Mouse (Mus musculus): ENCODE measurements around the gene Plekhh2. TPM values are rescaled to one million over a fixed set of nuclear protein-coding genes. Genes with fewer than 3 reads are reported as not detected.

Plekhh2 gene
- total RNA-seq, 1 experiment from 2014 or later: not detected

DNA sequence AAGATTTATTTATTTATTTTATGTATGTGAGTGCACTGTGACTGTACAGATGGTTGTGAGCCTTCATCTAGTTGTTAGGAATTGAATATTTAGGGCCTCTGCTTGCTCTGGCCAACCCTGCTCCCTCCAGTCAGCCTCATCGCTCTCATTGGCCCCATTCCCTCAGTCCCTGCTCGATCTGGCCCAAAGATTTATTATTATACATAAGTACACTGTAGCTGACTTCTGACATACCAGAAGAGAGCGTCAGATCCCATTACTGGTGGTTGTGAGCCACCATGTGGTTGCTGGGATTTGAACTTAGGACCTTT, 145.7 kb downstream of the Plekhh2 start:
- ATAC-seq (ENCODE audit: extremely low read depth, insufficient number of reproducible peaks, low FRiP score, poor library complexity, severe bottlenecking): no peak

DNA sequence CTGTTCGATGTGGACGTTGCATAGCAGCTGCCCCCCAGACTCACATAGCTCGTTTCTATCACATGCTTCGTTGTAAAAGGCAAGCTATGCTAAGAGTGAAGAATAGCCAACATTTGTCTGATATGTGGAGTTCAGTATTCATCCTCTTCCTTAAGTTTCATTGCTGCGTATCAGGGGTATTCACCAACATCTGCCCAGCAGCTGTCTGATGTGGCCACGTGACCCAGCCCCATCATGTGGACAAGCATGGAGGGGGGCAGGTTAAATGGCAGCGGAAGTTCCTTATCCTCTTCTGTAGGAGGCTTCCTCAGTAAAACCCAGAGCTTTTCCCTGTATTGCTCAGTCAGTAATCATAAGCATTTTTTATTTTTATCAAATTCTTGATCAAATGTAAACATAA, 146.1 kb downstream of the Plekhh2 start:
- ATAC-seq (ENCODE audit: extremely low read depth, insufficient number of reproducible peaks, low FRiP score, poor library complexity, severe bottlenecking): no peak

DNA sequence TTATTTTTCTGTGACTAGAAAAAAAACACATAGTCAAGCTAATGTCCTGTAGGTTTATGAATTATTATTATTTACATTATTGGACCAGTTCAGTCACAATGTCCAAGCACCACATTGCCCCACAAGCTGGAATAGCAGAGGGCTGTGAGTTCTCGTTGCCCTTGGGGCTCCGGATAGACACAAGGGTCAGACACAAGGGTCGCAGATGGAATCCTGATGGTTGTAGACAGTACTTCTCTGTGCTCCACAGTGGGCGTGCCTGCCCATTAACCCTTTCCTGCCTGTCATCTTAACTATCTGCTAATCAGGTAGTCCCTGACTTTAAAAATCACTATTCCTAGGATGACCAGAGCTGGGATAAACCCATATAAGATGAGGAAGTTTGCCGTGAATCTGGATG, 146.5 kb downstream of the Plekhh2 start:
- no peak for ATAC-seq (ENCODE audit: extremely low read depth, insufficient number of reproducible peaks, low FRiP score, poor library complexity, severe bottlenecking)

DNA sequence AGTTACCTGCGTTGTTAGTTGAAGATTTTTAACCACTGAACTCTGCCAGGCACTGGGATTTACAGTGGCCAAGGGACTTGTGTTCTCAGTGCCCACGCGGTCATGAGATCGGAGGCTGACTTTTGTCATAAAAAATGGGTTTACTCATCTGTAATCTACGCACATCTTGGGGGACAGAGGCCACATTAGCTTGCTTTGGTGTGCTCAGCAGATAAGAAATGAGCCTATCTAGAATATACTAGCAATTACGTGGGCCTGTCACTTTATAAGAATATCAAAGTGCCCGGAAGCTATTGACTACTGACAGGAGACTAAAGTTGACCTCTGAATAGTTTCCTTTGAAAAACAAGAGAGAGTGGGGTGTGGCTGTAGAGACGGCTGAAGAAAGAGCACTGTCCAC, 147.3 kb downstream of the Plekhh2 start:
- no peak for ATAC-seq (ENCODE audit: extremely low read depth, insufficient number of reproducible peaks, low FRiP score, poor library complexity, severe bottlenecking)

DNA sequence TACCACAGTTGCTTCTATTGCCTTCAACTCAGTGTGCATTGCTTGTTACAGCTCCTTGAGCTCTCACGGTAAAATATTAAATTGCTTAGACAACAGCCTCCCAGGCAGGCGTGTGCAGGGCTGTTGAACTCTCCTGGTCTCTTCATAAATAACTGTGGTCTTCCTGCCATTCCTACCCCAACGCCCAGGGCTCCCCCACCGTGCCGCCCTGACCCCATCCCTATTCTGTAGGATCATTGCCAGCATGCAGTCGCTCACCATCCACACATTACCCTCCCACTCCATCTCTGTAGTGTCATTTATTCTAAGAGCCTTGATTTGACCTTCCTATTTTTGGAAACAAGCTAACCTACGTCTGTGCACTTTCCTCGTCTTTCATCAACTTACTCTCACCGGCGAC, 153.4 kb downstream of the Plekhh2 start:
- no peak for ATAC-seq (ENCODE audit: extremely low read depth, insufficient number of reproducible peaks, low FRiP score, poor library complexity, severe bottlenecking)

DNA sequence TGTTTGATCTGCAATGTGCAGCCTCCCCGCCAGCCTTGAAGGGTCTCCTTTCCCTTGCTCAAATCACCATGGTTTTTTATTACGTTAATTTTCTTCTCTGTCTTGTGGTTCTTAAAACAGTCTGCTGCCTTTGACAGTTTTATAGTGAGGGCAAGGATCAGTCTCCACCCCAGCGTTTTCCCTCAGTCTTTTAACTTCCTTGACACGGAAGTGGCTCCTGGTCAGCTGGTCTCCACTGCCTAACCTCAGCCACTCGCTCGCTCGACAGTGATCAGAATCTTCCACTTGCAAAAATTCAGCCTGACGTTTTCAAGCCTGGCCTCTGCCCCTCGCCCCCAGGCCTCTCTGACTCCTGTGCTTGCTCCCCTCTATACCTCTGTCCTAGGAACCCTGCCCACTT, 154.0 kb downstream of the Plekhh2 start:
- ATAC-seq (ENCODE audit: extremely low read depth, insufficient number of reproducible peaks, low FRiP score, poor library complexity, severe bottlenecking): no peak

DNA sequence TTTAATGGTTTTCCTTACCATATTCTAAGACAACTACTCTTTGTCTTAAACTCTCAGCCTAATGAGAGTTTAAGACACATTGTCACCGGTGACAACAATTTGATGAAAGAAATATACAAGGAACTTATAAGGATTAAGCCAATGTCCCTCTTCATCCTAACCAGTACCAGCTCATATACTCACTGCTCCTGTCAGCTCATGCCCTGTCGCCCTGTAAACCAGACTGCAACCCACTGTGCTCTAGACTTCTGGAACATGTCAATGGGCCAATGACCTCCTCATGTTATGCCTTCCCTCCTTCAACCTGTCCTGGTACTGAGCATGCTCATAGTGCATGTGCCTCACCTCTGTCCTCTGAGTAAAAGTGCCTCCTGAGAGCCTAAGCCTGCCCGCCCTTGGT, 156.2 kb downstream of the Plekhh2 start:
- ATAC-seq (ENCODE audit: extremely low read depth, insufficient number of reproducible peaks, low FRiP score, poor library complexity, severe bottlenecking): no peak

Other genes with a start within 250 kb of the Plekhh2 start
- 43.6 and 48.0 TPM in 2 replicates for gene Thada, start 45.7 kb upstream of the Plekhh2 start, total RNA-seq (2017)
- 3.6 and 4.2 TPM in 2 replicates for gene Dync2li1, start 114.6 kb downstream of the Plekhh2 start, total RNA-seq (2017)
- not detected in 2 replicates for gene Abcg8, start 164.4 kb downstream of the Plekhh2 start, total RNA-seq (2017)
- gene Abcg5, start 171.1 kb downstream of the Plekhh2 start, total RNA-seq (2017): not detected in 2 replicates

All from neutrophil, adult 5-6 weeks (primary cell).